ENCODE assay signal across 11 mouse cellular contexts in the genomic region with DNA sequence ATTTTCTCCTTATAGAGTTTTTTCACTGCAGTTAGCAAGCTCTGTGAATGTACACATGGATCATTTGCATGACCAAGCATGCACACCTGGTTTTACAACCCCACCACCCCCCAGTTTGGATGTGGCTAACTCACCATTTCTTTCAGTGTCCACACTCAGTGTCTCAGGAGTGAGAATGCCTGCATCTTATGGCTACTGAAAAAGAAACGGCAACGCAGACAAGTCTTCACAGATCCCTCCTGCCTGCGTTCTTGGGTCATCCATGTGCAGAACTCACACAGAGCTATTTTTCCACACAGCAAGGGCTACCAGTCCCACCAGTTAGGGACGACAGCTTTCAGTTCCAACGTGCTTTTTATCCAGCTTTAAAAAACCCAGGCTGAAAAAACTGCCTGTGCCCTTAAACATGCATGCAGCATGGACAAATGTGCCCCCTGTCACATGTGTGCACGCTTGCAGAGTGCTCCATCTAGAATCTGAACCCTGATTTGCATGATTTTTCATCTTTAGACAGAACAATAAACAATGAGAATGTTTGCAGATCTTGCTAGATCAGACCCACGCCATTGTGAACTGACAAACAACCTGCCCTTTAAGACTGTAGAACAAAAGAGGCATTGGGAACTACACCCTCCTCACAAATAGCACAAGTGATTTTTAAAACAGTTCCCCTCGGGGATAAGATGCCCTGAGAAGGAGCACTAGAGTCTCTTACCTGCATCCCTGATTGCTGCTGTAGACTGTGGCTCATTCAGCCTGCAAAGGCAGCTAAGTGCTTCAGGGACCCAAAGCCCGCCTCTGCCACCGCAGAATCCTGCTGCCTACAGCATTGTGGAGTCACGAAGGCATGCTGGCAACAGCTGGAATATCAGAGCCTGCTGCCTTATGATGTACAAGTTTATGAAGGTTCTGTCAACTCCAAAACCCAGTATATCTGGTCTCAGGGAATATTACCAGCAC.
DNase-seq lines count a peak whose midpoint lies in the region; ATAC-seq and TF ChIP-seq lines count a peak whose summit lies in the region.
"Had no signal": no experiment of that assay in that cellular context is flagged by ENCODE, and none has a peak within 500 bp of the region (broad histone marks: within the 10 kb centered on the region; RNA-seq: fewer than 3 reads in every experiment).

No protein-coding gene starts in this region.

- H3K9ac ChIP-seq in hindbrain, embryonic 14.5 days, result peak overlapping the region; percentile 68
- H3K9ac ChIP-seq: limb, embryonic 15.5 days had no signal

- WGBS in hindbrain, embryonic 14.5 days, result 21% methylated on average over 11 of the region's 11 CpGs

- no peaks in the 10 kb centered on the region for H3K36me3 ChIP-seq in E14TG2a.4 (ENCODE audit: insufficient read depth, low read length)
- H3K36me3 ChIP-seq in hindbrain, embryonic 14.5 days (replicated peaks; ENCODE audit: control insufficient read depth, insufficient read depth), result no peaks in the 10 kb centered on the region
- H3K36me3 ChIP-seq: limb, embryonic 15.5 days had no signal

- no peaks in the 10 kb centered on the region for H3K27me3 ChIP-seq in E14TG2a.4 (ENCODE audit: insufficient read depth, low read length)
- peaks cover 27% of the 10 kb centered on the region for H3K27me3 ChIP-seq in hindbrain, embryonic 14.5 days (ENCODE audit: control insufficient read depth, insufficient read depth, low read length)

- H3K9me3 ChIP-seq in E14TG2a.4 (ENCODE audit: low read length), result no peaks in the 10 kb centered on the region
- no peaks in the 10 kb centered on the region for H3K9me3 ChIP-seq in hindbrain, embryonic 14.5 days (ENCODE audit: control insufficient read depth, low read length)
- H3K9me3 ChIP-seq: limb, embryonic 15.5 days had no signal

- peak; percentile 18 for DNase-seq in embryo, embryonic 9.5 days (ENCODE audit: extremely low spot score)
- peak; percentile 40 for DNase-seq in hindbrain, embryonic 14.5 days (ENCODE audit: low spot score)
- DNase-seq in neural tube, embryonic 10.5 days (ENCODE audit: extremely low spot score, low spot score), result peak; percentile 23
- no peak for DNase-seq in liver
- DNase-seq in thymus, postnatal 14 days, result no peak
- DNase-seq in lung, postnatal 4 days, result no peak
- no peak for DNase-seq in spleen, postnatal 14 days (ENCODE audit: low spot score in 2 of 2)
- DNase-seq: kidney, adult 9 months had no signal

- peak; percentile 77; the same call in 1 of the 2 replicates for ATAC-seq in hindbrain, embryonic 14.5 days (ENCODE audit: low FRiP score)

- peak overlapping the region; percentile 49 for H3K4me2 ChIP-seq in hindbrain, embryonic 14.5 days (replicated peaks)
- H3K4me2 ChIP-seq: limb, embryonic 15.5 days had no signal

- peaks cover 37% of the 10 kb centered on the region for H3K4me1 ChIP-seq in E14TG2a.4 (replicated peaks; ENCODE audit: low read depth, low read length)
- H3K4me1 ChIP-seq in hindbrain, embryonic 14.5 days (replicated peaks; ENCODE audit: control insufficient read depth, insufficient read depth, low read length), result no peaks in the 10 kb centered on the region
- H3K4me1 ChIP-seq: limb, embryonic 15.5 days had no signal

- TF ChIP-seq CTCF in E14TG2a.4 (conservative IDR thresholded peaks at IDR 0.05; ENCODE audit: low read length), result no peak

- H3K27ac ChIP-seq in hindbrain, embryonic 14.5 days, result peak overlapping the region; percentile 87
- H3K27ac ChIP-seq: heart, adult 2 months; limb, embryonic 15.5 days had no signal

- peak overlapping the region; percentile 41 for H3K4me3 ChIP-seq in E14TG2a.4 (replicated peaks; ENCODE audit: low read length)
- peak overlapping the region; percentile 40 for H3K4me3 ChIP-seq in hindbrain, embryonic 14.5 days (replicated peaks; ENCODE audit: low read length)
- H3K4me3 ChIP-seq: heart, adult 2 months; limb, embryonic 15.5 days had no signal

Comparison
In these comparisons a context has a peak if more than half of its experiments do, and no peak if none do; other contexts are left out.
1. DNase-seq: peak in embryo, embryonic 9.5 days (single experiment), hindbrain, embryonic 14.5 days (single experiment) and neural tube, embryonic 10.5 days (single experiment); none in liver (single experiment), thymus, postnatal 14 days (single experiment), lung, postnatal 4 days (0 of 2) and spleen, postnatal 14 days (0 of 2).